Mouse (Mus musculus): ENCODE results near the gene Hsh2d. TPM values are rescaled to one million over a fixed set of nuclear protein-coding genes. Genes with fewer than 3 reads are reported as not detected.

The Hsh2d gene
- 0.18 and 0.29 TPM in 2 replicates for polyA plus RNA-seq (2014; fragmentation: Nextera tagmentation; extraction: Ambion mirVana)

DNA sequence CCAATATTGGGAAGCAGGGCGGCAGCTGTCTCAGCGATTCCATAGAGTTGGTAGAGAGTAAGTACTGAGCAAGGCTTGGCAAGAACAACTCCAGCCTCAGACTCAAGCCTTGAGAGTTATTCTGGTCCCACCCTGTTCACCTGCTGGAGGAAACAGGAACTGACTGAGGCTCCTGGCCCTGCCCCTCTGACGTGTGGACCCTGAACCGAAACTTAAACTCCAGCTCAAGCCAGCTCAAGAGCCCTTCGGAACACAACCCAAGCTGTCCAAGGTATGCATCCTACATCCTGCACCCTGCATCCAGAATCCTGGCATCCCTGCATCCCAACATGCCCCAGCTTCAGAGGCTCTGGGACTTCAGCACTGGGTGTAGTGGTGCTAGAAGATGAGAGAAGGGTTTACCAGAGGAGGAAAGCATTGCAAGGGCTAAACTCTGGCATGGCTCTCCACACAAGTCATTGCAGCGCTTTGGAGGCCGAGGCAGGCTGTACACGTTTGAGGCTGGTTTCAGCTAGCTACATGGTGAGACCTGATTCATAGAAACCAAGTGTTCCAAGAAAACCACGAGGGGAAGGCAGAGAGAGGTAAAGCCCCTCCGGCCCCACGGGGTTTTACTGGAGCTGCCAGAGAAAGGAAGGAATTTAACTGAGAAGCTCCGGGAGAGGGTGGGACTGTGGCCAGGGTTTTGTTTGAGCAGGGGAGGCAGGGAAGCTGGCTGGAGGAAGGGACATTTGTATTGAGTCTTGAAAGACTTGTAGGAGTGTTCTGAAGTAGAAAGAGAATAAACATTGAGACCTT is at the start of gene Hsh2d:
Gene Hsh2d, plus strand, starts transcription at position 222 of the 798 bp plus-strand sequence.
- H3K9ac ChIP-seq (ENCODE audit: low read depth, low read length), result no peak within 1 kb of the TSS
- DNase-seq (ENCODE audit: low spot score) (no peak), ATAC-seq (replicated peaks; ENCODE audit: low FRiP score) (no peak)
- H3K36me3 ChIP-seq (ENCODE audit: control insufficient read depth, insufficient read depth, low read length), result no peaks in the 10 kb centered on the region
- H3K4me3 ChIP-seq (ENCODE audit: low read depth, low read length), result no peak within 1 kb of the TSS
- H3K4me2 ChIP-seq, result 0 out of 2 replicates have a peak within 1 kb of the TSS, but pooled peaks have one; percentile 12
- 66% methylated on average over 12 of the region's 12 CpGs for WGBS
- no peaks in the 10 kb centered on the region for H3K27me3 ChIP-seq (replicated peaks; ENCODE audit: control insufficient read depth, insufficient read depth, low read length)
- H3K4me1 ChIP-seq (replicated peaks; ENCODE audit: control insufficient read depth, insufficient read depth, low read length), result no peaks in the 10 kb centered on the region
- no peaks in the 10 kb centered on the region for H3K9me3 ChIP-seq (ENCODE audit: control insufficient read depth, low read length)
- H3K27ac ChIP-seq (ENCODE audit: low read depth, low read length), result no peak within 1 kb of the TSS

- Histone ChIP-seq H3K27me3 (replicated peaks; ENCODE audit: control insufficient read depth, insufficient read depth, low read length) (no peaks in the 10 kb centered on the region), H3K27ac (ENCODE audit: low read depth, low read length) (no peak overlapping the region), H3K4me3 (ENCODE audit: low read depth, low read length) (no peak overlapping the region), H3K4me1 (replicated peaks; ENCODE audit: control insufficient read depth, insufficient read depth, low read length) (peaks cover 6% of the 10 kb centered on the region; the same call in 1 of the 2 replicates), H3K4me2 (no peak overlapping the region), H3K9me3 (ENCODE audit: control insufficient read depth, low read length) (no peaks in the 10 kb centered on the region), H3K36me3 (ENCODE audit: control insufficient read depth, insufficient read depth, low read length) (peaks cover 45% of the 10 kb centered on the region), H3K9ac (ENCODE audit: low read depth, low read length) (no peak overlapping the region)
- DNase-seq (ENCODE audit: low spot score), result no peak
- no peak for ATAC-seq (replicated peaks; ENCODE audit: low FRiP score)
- 62% methylated on average over 13 of the region's 13 CpGs for WGBS
Observed at GRCm38 (mm10) chr8:72143256-72143824, 46.1 kb upstream of the Hsh2d start.

DNA sequence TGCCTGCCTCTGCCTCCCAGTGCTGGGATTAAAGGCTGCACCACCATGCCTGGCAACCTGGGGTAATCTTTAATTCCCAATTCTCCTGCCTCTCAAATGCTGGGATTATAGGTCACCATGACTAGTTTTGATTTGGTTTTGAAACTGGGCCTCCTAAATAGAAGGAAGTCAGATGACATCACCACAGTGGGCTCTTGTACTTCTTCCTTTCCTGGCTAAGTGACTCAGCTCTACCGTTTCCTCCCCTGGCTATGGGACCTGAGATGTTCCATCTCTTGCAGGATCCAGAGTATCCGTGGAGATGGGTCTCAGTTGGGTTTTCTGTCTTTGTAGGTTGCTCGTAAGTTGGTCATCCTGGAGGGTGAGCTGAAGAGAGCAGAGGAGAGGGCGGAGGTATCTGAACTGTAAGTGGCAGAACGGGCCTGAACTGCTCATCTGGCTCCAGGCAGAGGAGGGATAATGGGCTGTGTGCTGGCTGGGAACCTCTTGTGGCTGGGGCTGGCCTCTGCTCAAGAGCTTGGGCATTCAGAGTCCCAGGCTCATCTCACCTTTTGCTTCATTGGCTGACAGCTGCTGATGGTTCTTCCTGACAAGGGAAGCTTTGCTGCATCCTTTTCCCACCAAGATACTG is 45.0 kb upstream of the Hsh2d start:
- Histone ChIP-seq H3K4me1 (replicated peaks; ENCODE audit: control insufficient read depth, insufficient read depth, low read length) (peaks cover 6% of the 10 kb centered on the region; the same call in 1 of the 2 replicates), H3K9ac (ENCODE audit: low read depth, low read length) (no peak overlapping the region), H3K4me3 (ENCODE audit: low read depth, low read length) (no peak overlapping the region), H3K4me2 (no peak overlapping the region), H3K27me3 (replicated peaks; ENCODE audit: control insufficient read depth, insufficient read depth, low read length) (no peaks in the 10 kb centered on the region), H3K36me3 (ENCODE audit: control insufficient read depth, insufficient read depth, low read length) (peaks cover 35% of the 10 kb centered on the region), H3K27ac (ENCODE audit: low read depth, low read length) (no peak overlapping the region), H3K9me3 (ENCODE audit: control insufficient read depth, low read length) (no peaks in the 10 kb centered on the region)
- 60% methylated on average over 5 of the region's 5 CpGs for WGBS
- ATAC-seq (replicated peaks; ENCODE audit: low FRiP score) (no peak), DNase-seq (ENCODE audit: low spot score) (no peak)

- H3K9ac ChIP-seq (ENCODE audit: low read depth, low read length), result no peak overlapping the region
- no peaks in the 10 kb centered on the region for H3K27me3 ChIP-seq (replicated peaks; ENCODE audit: control insufficient read depth, insufficient read depth, low read length)
- H3K36me3 ChIP-seq (ENCODE audit: control insufficient read depth, insufficient read depth, low read length), result peaks cover 36% of the 10 kb centered on the region
- H3K4me2 ChIP-seq, result no peak overlapping the region
- ATAC-seq (replicated peaks; ENCODE audit: low FRiP score), result no peak
- H3K4me3 ChIP-seq (ENCODE audit: low read depth, low read length), result no peak overlapping the region
- WGBS, result 76% methylated on average over 3 of the region's 3 CpGs
- no peak for DNase-seq (ENCODE audit: low spot score)
- peaks cover 6% of the 10 kb centered on the region; the same call in 1 of the 2 replicates for H3K4me1 ChIP-seq (replicated peaks; ENCODE audit: control insufficient read depth, insufficient read depth, low read length)
- H3K27ac ChIP-seq (ENCODE audit: low read depth, low read length), result no peak overlapping the region
- no peaks in the 10 kb centered on the region for H3K9me3 ChIP-seq (ENCODE audit: control insufficient read depth, low read length)
Observed at GRCm38 (mm10) chr8:72145511-72145910, 43.9 kb upstream of the Hsh2d start.

DNA sequence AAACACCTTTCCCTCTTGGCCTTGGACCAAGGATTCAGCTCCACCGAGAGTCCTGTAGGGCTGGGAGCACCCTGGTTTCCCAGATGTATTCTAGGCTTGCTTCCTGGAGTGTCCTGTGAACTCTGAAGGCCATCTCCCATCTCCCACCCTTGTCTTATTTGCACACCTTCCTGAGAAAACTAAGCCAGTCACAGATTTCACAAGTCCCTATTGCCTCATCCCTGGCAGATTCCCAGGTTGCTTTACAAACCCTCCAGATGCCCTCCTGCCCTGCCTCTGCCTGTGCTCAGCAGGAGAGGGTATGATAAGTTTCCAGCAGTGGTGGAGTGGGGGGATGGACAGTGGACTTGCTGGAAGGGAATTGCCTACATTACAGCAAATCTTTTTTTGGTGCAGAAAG is 43.4 kb upstream of the Hsh2d start:
- WGBS, result 81% methylated on average over 1 of the region's 1 CpGs
- ATAC-seq (replicated peaks; ENCODE audit: low FRiP score), result no peak
- DNase-seq (ENCODE audit: low spot score), result no peak
- H3K27ac ChIP-seq (ENCODE audit: low read depth, low read length), result no peak overlapping the region
- no peak overlapping the region for H3K9ac ChIP-seq (ENCODE audit: low read depth, low read length)
- H3K36me3 ChIP-seq (ENCODE audit: control insufficient read depth, insufficient read depth, low read length), result peaks cover 40% of the 10 kb centered on the region
- H3K4me2 ChIP-seq, result no peak overlapping the region
- no peaks in the 10 kb centered on the region for H3K9me3 ChIP-seq (ENCODE audit: control insufficient read depth, low read length)
- no peaks in the 10 kb centered on the region for H3K27me3 ChIP-seq (replicated peaks; ENCODE audit: control insufficient read depth, insufficient read depth, low read length)
- H3K4me1 ChIP-seq (replicated peaks; ENCODE audit: control insufficient read depth, insufficient read depth, low read length), result peaks cover 6% of the 10 kb centered on the region; the same call in 1 of the 2 replicates
- no peak overlapping the region for H3K4me3 ChIP-seq (ENCODE audit: low read depth, low read length)

GRCm38 (mm10) chr8:72146556-72146955 is 42.9 kb upstream of the Hsh2d start:
- Histone ChIP-seq H3K9ac (ENCODE audit: low read depth, low read length) (no peak overlapping the region), H3K36me3 (ENCODE audit: control insufficient read depth, insufficient read depth, low read length) (peaks cover 42% of the 10 kb centered on the region), H3K27me3 (replicated peaks; ENCODE audit: control insufficient read depth, insufficient read depth, low read length) (no peaks in the 10 kb centered on the region), H3K4me3 (ENCODE audit: low read depth, low read length) (no peak overlapping the region), H3K4me1 (replicated peaks; ENCODE audit: control insufficient read depth, insufficient read depth, low read length) (peaks cover 6% of the 10 kb centered on the region; the same call in 1 of the 2 replicates), H3K4me2 (no peak overlapping the region), H3K27ac (ENCODE audit: low read depth, low read length) (no peak overlapping the region), H3K9me3 (ENCODE audit: control insufficient read depth, low read length) (no peaks in the 10 kb centered on the region)
- 88% methylated on average over 3 of the region's 3 CpGs for WGBS
- no peak for ATAC-seq (replicated peaks; ENCODE audit: low FRiP score)
- no peak for DNase-seq (ENCODE audit: low spot score)

DNA sequence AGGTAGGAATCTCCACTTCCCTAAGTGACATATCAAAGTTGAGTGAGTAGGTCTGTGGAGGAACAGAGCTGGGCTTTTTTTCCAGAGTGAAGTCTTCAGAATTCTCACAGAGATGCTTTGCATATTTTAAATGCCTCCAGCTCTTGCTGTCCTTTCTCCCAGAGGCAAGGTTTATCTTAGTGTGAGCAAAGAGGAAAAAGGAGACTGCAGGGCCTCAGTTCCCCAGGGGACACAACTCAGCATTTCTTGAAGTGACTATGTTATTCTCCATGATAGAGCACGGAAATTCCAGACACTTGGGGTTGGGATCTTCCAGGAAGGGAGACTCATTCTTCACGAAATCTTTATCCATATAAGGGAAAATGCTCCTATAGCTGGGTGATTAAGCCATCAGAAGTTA is 42.2 kb upstream of the Hsh2d start:
- H3K4me2 ChIP-seq, result no peak overlapping the region
- WGBS, result 73% methylated on average over 2 of the region's 2 CpGs
- H3K27ac ChIP-seq (ENCODE audit: low read depth, low read length), result no peak overlapping the region
- ATAC-seq (replicated peaks; ENCODE audit: low FRiP score) (no peak), DNase-seq (ENCODE audit: low spot score) (no peak)
- H3K36me3 ChIP-seq (ENCODE audit: control insufficient read depth, insufficient read depth, low read length), result peaks cover 39% of the 10 kb centered on the region
- H3K9me3 ChIP-seq (ENCODE audit: control insufficient read depth, low read length), result no peaks in the 10 kb centered on the region
- peaks cover 6% of the 10 kb centered on the region; the same call in 1 of the 2 replicates for H3K4me1 ChIP-seq (replicated peaks; ENCODE audit: control insufficient read depth, insufficient read depth, low read length)
- H3K27me3 ChIP-seq (replicated peaks; ENCODE audit: control insufficient read depth, insufficient read depth, low read length), result no peaks in the 10 kb centered on the region
- no peak overlapping the region for H3K4me3 ChIP-seq (ENCODE audit: low read depth, low read length)
- no peak overlapping the region for H3K9ac ChIP-seq (ENCODE audit: low read depth, low read length)

DNA sequence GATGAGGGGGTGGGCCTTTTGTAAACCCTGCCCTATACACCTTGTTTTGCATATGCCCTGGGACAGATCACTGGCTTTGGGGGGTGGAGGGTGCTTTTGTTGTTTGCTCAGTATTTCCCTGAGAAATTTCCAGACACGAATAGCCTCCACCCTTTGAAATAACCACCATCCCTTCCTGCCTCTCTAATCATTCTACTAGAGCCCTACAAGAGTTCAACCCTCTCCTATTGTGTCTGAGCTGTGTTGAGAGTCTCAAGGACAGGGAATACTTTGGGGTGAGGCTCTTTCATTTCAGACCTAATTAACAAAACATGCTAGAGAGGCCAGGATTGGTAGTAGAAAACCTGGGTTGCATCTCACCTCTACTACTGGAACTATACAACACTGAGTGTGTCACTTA is 40.4 kb upstream of the Hsh2d start:
- peaks cover 6% of the 10 kb centered on the region; the same call in 1 of the 2 replicates for H3K4me1 ChIP-seq (replicated peaks; ENCODE audit: control insufficient read depth, insufficient read depth, low read length)
- H3K27me3 ChIP-seq (replicated peaks; ENCODE audit: control insufficient read depth, insufficient read depth, low read length), result no peaks in the 10 kb centered on the region
- H3K9ac ChIP-seq (ENCODE audit: low read depth, low read length), result no peak overlapping the region
- no peak overlapping the region for H3K4me3 ChIP-seq (ENCODE audit: low read depth, low read length)
- 77% methylated on average over 1 of the region's 1 CpGs for WGBS
- ATAC-seq (replicated peaks; ENCODE audit: low FRiP score) (no peak), DNase-seq (ENCODE audit: low spot score) (no peak)
- H3K36me3 ChIP-seq (ENCODE audit: control insufficient read depth, insufficient read depth, low read length), result peaks cover 38% of the 10 kb centered on the region
- no peak overlapping the region for H3K4me2 ChIP-seq
- no peaks in the 10 kb centered on the region for H3K9me3 ChIP-seq (ENCODE audit: control insufficient read depth, low read length)
- H3K27ac ChIP-seq (ENCODE audit: low read depth, low read length), result no peak overlapping the region
